Mouse (Mus musculus) right cerebral cortex, postnatal 14 days (tissue): Measurements from ENCODE around the gene Nr2e3.
"Not testable (repeated sequence)": the region's sequence is repeated elsewhere in the genome, so short reads cannot be mapped to it uniquely, and the experiment has no call there.

Source experiments
- DNase-seq: peaks from one replicate; pipeline ENCODE4 v3.0.0; 2022

The Nr2e3 gene

DNA sequence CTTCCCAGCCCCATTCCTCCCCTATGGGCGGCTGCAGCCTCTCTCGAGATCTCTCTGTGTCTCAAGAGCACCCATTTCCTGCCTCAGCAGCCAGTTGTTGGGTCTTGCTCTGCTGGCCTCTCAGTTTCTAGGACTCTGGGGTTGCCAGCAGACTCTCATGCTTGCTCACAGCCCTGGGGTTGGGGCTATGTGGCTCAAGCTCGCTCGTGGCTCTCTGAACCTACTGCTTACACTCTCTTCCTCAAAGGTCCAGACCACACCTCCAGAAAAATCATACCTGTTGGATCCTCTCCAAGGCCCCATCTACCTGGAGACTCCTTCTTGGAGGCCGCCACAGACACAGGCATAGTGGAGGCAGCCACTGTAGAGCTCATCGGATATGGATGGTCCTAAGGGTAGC lies 10.9 kb downstream of the Nr2e3 start:
- no peak for DNase-seq

DNA sequence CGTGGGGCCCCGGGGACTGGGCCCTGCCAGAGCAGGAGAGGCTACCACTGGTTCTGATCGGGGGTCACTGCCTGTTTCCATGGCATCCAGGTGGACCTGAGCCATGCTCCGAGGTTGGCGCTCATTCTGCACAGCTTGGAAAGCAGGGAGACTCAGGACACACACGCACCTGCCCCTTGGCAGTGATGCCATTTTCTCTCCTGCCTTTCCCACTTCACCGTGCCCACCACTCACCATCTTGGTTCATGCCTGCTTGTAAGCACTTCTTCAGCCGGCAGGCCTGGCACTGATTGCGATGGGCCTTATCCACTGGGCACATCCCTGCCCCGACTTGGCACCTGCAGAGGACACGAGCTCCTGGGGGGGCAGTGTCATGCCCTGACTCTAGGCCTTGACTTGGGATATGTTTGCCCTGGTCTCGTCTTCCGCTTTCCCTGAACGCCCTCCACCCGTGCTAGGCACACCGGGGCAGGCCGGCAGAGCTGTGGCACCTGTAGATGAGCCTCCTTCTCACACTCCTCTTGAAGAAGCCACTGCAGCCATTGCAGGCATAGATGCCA lies 11.7 kb downstream of the Nr2e3 start:
- no peak for DNase-seq

DNA sequence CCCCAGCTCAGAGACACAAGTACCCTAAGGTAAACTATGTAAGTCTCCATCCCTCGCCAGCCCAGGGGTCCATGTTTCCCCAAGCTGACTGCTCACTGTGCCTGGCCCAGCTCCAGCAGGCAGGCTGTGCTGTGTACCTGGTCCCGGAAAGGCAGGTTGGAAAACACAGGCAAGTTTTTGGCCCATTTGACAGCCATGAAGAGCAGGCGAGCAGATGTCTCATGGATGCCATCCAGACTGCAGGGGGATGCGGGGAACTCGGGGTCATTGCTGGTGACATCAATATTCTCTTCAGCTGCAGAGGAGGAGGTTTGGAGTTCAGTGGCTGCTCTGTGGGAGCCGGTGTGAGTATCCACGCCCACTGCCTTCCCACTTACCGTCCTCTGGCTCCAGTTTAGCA lies 12.2 kb downstream of the Nr2e3 start:
- no peak for DNase-seq

DNA sequence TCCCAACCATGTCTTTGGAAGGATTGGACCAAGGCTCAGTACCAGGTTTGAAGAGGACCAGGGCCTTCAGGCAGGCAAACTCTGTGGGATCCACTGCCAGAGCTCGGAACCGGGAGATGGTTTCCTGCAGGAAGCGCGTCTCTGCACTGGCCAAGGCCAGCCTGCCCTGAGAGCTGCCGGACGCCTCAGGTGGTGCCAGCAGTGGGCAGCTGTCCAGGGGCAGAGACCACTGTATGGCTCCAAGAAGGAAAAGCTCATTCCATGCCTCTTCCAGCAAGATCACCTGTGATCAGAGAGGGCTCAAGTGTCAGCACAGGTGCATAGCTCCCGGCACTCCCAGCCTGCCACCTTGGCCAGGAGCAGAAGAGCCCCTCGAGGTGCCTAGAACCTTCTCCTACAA lies 13.2 kb downstream of the Nr2e3 start:
- DNase-seq: no peak

DNA sequence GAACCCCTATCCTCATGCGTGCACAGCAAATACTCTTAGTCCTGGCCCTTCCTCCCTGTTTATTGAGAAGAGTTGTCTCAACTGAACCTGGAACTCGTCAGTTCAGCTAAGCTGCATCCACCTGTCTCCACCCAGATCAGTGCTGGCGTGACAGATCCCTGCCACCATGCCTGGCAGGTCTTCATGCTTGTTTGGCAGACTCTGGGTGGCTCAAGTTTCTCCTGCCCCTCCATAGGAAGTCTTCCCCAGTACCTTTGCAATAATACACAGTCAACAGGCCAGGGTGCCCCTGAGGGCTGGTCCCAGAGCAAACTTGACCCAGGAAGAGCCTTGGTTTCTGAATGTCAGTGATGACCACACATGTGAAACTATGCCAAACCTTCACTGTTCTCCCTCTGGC lies 15.2 kb downstream of the Nr2e3 start:
- no peak for DNase-seq

DNA sequence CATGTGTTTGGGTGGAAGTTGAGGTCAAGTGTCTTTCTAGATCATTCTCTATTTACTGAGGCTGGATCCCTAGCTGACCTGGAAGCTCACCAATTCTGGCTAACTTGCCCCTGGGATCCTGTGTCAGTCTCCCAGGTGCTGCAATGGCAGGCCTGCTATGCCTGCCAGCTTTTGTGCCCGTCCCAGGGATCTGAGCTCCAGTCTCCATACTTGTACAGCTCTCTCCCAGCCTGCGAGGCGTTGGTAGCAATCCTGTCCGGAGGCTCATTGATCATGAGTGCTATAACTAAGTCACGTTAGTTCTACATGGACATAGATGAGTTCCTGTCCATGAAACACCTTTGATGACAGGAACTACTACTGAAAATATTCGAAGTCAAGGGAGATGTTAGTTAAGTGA lies 16.6 kb downstream of the Nr2e3 start:
- DNase-seq: no peak

DNA sequence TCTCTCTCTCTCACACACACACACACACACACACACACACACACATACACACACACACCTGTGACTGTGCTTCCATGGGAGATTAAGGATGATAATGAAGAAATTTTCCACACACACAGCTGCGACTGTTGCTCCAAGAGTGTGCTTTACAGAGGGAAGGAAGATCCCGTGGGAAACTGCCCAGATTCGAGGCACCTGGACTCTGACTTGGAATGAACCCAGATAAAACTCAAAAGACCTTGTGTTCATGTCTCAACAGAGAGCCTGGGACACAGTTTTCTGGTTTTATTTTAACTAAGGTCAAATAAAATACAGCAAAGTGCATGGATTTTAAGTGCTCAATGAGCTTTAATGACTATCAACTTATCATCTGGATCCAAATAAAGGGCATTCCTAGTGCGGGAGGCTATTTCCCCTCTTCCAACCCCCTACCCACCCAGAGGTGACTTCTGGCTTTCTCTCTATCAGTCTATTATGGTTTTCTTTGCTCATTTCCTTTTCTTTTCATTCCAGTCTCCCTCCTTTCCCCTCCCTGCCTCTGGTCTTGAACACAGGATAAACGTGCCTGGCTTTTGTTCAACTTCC lies 17.9 kb downstream of the Nr2e3 start:
- no peak for DNase-seq

DNA sequence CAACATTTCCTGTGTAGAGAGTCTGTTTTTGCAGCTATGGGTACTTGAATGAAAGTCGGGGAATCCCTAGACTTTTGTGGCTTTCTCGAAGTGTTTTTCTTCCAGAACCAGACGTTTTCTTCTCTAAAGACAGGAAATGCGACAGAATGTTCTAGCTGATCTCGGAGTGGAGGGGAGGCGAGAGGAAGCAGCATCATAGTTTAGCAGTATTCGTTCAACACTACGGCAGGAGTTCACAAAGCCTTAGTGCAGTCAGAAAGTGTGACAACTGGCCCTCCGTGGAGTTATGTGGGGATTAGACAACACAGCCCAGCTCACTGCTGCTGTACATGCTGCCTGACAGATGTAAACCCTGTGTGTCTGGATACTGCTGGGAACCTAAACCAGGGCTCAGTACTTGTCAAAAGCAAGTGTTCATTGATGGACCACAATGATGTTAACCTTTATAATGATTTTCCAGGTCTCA lies 18.5 kb downstream of the Nr2e3 start:
- no peak for DNase-seq

DNA sequence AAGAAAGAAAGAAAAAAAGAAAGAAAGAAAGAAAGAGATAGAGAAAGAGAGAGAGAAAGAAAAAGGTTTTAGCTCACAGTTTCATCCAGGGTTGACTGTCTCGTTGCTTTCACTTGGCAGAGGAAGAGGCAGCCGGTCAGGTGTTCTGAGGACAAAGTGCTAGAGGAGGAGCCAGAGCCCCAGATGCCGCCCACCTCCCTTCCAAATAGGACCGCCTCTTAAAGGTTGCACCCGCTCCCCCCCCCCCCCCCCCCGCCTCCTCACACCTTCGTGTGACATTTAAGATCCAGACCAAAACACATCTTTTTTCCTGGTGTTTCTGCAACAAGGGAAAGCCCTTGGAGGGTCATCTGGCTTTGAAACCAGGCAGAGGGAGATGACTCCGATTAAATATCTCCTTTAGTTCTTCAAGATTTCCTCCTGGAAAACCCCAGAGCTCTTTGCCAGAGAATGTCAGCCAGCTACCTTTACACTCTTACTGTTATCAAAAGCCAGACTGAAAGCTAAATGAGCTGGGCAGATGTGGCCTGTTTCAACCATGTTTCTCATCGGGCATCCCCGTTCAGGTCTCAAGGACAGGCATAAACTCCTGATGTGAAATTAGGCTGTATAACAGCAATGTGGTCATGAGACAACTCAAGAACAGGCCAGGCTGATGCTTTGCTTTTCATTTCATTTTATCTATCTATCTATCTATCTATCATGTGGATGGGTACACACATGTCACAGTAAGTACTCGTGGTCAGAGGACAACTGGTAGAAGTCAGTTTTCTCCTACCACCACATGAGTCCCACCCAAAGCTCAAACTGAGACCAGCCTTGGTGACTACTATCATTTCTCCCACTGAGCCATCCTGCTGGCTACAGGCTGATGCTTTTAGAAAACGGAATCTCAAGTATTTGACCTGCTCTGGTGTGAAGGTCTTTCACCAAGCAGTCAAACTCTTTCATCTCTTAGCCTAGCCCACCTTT lies 19.3 kb downstream of the Nr2e3 start:
- DNase-seq: no peak

DNA sequence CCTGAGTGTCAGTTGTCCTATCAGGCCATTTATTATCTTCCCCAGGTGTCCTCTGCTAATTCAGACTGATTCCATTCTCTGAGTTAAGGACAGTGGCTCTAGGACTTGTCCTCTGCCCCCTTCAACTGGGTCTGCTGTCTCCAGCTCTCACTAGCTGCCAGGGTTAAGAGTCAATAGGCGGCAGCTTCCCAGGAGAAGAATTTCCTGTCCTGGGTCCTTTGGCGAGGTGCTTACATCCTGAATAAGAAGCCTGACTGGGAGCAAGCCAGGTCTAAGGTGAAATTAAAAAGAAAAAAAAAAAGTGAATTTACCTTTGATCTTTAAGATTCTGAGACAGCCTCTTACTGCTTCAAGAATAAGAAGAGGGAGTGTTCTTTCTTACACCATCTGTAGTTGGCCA lies 20.8 kb downstream of the Nr2e3 start:
- no peak for DNase-seq

DNA sequence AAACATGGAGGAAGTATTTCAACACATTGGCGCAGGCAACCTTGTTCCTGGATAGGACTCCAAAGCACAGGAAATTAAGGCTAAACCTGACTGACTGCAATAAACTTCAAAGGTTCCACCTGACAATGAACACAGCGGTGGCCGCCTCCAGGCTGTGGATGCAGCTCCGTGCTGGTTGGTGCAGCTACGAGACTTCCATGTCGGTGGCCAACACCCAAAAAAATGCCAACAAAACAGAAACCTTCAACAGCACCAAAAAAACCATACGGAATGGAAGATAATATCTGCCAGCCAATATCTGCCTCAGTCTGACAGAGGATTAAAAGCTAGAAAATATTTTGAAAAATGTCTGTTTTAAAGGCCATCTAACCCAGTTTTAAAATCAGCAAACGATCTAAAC lies 21.9 kb downstream of the Nr2e3 start:
- no peak for DNase-seq

DNA sequence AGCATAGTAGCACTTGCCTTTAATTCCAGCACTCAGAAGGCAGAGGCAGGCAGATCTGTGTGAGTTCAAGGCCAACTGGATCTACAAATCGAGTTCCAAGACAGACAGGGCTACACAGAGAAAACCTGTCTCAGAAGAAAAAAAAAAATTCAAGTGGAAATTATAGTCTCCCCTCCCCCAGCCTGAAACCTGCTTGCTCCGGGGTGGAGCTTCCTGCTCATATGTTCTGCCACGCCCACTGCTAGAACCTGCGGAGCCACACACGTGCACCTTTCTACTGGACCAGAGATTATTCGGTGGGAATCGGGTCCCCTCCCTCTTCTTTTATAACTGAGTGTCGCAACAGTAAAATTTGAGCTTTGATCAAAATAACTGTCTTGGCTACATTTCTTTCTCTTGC lies 24.6 kb downstream of the Nr2e3 start:
- DNase-seq: not testable (repeated sequence)

DNA sequence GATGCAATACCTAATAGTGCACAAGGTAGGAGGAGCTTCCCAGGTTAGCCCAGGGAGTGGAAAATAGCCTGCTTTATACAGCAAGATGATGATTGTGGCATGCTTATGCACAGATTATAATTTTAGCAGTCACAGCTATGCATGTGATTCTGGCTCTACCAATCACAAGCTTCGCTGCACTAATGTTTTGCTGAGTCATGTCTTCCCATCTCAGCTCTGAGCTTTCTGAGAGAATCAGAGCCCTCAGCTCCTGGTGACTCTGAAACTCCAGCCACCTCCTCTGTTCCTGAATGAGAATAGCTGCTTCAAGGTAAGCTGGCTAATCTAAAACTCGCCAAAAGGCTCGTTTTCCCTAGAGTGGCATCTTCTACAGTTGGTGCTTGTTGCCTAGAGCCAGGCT lies 30.2 kb downstream of the Nr2e3 start:
- DNase-seq: no peak

DNA sequence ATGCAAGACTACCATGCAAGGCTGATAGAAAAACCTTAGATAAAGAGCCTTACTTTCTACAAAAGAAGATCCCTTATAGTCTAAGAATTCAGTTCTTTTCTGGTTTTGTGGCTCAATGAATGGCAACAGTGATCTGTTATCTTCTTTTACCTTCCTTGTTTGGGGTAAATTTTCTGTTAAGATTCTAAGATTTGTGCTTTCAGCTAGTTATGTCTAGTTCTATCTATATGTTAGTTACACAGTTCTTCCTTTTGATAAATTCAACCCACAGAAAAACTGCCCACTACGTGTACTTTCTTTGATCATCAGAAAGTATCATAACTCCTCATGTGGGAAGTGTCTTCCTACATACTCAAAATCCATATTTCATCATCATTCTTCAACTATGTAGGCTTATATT lies 45.7 kb downstream of the Nr2e3 start:
- DNase-seq: no peak

DNA sequence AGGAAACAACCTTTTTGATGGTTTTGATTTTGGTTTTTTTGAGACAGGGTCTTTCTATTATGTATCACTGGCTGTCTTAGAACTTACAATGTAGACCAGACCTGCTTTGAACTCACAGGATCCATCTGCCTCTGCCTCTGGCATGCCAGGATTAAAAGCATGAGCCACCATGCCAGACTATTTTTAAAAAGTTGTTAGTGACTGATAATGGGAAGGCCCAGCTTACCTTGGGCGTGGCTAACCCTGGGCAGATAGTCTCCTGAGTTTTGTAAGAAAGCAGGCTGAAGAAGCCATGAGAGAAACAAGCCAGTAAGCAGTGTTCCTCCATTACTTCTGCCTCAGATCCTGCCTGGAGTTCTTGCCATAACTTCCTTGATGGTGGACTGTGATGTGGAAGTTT lies 57.1 kb downstream of the Nr2e3 start:
- no peak for DNase-seq
